Mouse (Mus musculus) heart, adult 2 months (tissue): ENCODE data around the gene Fem1a. TPM values are rescaled to one million over a fixed set of nuclear protein-coding genes. Genes with fewer than 3 reads are reported as not detected.

Experiments used
- DNase-seq, 2 experiments: peaks; one replicate each; pipeline ENCODE4 v3.0.0; 2021
- H3K27ac ChIP-seq: fragments of 200-600 bp; 2 replicates; pipeline ENCODE4 v1.8.1; 2022
- H3K27me3 ChIP-seq: fragments of 200-500 bp; 2 replicates; pipeline ENCODE4 v1.6.1; 2012; ENCODE audit warnings: mild to moderate bottlenecking, low read length, inconsistent platforms, mixed read lengths; ENCODE audit not compliant: control insufficient read depth, insufficient read depth
- H3K36me3 ChIP-seq: fragments of 200-500 bp; 2 replicates; pipeline ENCODE4 v1.6.1; 2012; ENCODE audit warnings: low read length, inconsistent platforms; ENCODE audit not compliant: control insufficient read depth, insufficient read depth
- H3K4me1 ChIP-seq: fragments of 200-500 bp; 2 replicates; pipeline ENCODE4 v1.6.1; 2011; ENCODE audit warnings: low read length; ENCODE audit not compliant: control insufficient read depth, insufficient read depth
- H3K4me3 ChIP-seq: fragments of 200-600 bp; 2 replicates; pipeline ENCODE4 v1.8.1; 2022
- H3K79me2 ChIP-seq: fragments of 200-500 bp; replicated peaks from 2 replicates; pipeline ENCODE4 v1.6.1; 2012; ENCODE audit warnings: mild to moderate bottlenecking, inconsistent platforms, low read length, moderate library complexity, mixed read lengths; ENCODE audit not compliant: control insufficient read depth, insufficient read depth
- H3K9ac ChIP-seq: fragments of 200-500 bp; 2 replicates; pipeline ENCODE4 v1.6.1; 2012; ENCODE audit warnings: low read depth, mild to moderate bottlenecking, control low read depth, inconsistent platforms, low read length, mixed read lengths
- CTCF ChIP-seq: fragments of 200-600 bp; IDR thresholded peaks from 2 replicates; pipeline ENCODE4 v1.8.1; 2022; ENCODE audit warnings: antibody characterized with exemption, mild to moderate bottlenecking, moderate library complexity
- EP300 ChIP-seq: fragments of 200-500 bp; IDR thresholded peaks from 2 replicates; pipeline ENCODE4 v1.6.1; 2011; ENCODE audit warnings: low read depth, low read length, control low read depth; ENCODE audit not compliant: insufficient read depth
- POLR2A ChIP-seq: fragments of 200-500 bp; IDR thresholded peaks from 2 replicates; pipeline ENCODE4 v1.6.1; 2011; ENCODE audit warnings: mild to moderate bottlenecking, low read depth, low read length, control low read depth; ENCODE audit not compliant: insufficient read depth
- WGBS: fragments of 180-500 bp; shearing (Covaris S2); methylation state at CpG from one replicate; pipeline ENCODE4 v1.1.7; 2018; 5-methylcytosine and 5-hydroxymethylcytosine counted together
- intact Hi-C: fragments of 180-260 bp; cut with DNase I; formaldehyde crosslinking; loops from one replicate; pipeline ENCODE4 v1.15.1; 2025
- polyA plus RNA-seq: library from polyadenylated mRNA; depleted of rRNA; stranded (reverse); fragments of >200 nt; gene quantifications from 2 replicates; pipeline ENCODE4 v1.2.3, GENCODE M21; 2012
- total RNA-seq, 2 experiments: library from RNA; stranded (reverse); gene quantifications; 2 replicates each; pipeline ENCODE4 v1.2.3; 2021

The Fem1a gene
- total and polyA plus RNA-seq, 3 experiments = 81.5 to 124 (median 108) TPM

DNA sequence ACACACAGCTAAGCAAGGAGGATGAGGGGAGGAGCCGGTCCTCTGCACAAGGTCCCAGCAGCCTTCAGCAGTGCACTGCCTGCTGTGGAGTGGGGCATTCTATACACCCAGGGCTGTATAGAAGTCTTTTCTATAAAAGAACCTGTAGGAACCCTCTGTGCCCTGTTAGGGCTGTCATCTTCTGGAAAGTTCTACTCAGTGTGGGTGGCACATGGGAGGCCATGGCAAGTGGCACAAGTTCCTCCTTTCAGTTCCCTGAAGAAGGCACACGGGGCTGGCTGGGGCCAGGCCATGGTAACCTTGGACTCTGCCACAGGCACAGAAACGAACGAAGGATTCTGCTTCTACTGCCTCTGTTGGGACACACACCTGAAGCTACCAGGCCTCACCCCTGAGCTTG lies 8.4 kb downstream of the Fem1a start:
- H3K9ac ChIP-seq = no peak overlapping the region
- WGBS = 70% methylated on average over 4 of the region's 4 CpGs
- DNase-seq = peak in 1 of 2 experiments; percentile 39
- H3K36me3 ChIP-seq = peaks cover 5% of the 10 kb centered on the region
- peak overlapping the region; percentile 8; the same call in 1 of the 2 replicates for H3K27ac ChIP-seq
- peaks cover 12% of the 10 kb centered on the region for H3K4me1 ChIP-seq
- peaks cover 2% of the 10 kb centered on the region; the same call in 1 of the 2 replicates for H3K79me2 ChIP-seq
- intact Hi-C loops = no loop called here
- no peak for TF ChIP-seq EP300
- no peak; the same call in 1 of the 2 replicates for TF ChIP-seq POLR2A
- no peak for TF ChIP-seq CTCF
- no peak overlapping the region for H3K4me3 ChIP-seq
- no peaks in the 10 kb centered on the region for H3K27me3 ChIP-seq

DNA sequence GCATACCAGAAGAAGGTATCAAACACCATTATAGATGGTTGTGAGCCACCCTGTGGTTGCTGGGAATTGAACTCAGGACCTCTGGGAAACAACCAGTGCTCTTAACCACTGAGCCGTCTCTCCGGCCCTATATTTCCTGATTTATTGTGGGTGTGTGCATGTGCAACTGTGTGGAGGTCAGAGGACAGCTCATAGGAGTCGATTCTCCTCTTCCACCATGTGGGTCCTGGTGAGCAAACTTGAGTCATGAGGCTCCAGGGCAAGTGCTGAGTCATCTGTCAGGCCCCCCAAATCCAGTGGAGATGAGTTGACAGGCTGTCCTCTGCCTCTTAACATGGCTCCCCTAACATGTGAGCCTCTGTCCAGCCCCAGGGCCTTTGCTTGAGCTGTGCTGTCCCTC lies 9.3 kb downstream of the Fem1a start:
- intact Hi-C loops = no loop called here
- no peak overlapping the region for H3K9ac ChIP-seq
- WGBS = 78% methylated on average over 3 of the region's 3 CpGs

DNA sequence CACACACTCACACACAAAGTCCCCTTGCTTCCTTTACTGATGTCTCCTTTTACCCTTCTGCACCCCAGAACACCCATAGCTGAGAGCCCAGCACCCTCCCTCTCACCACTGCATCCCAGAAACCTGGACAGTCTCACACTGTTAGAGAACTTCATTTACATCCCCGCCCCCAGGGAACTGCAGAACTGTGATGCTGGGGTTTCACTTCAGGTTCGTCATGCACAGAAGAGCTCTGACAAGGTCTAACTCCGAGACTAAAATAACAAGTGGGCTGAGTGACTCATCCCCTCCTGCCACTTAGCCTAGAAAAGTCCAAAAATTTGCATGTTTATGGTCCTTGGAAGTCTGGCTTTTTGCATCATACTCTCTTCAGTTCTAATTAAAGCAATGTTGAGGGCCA lies 9.7 kb downstream of the Fem1a start:
- Histone ChIP-seq H3K9ac (no peak overlapping the region), H3K4me3 (no peak overlapping the region), H3K79me2 (no peaks in the 10 kb centered on the region), H3K36me3 (peaks cover 4% of the 10 kb centered on the region), H3K4me1 (peaks cover 9% of the 10 kb centered on the region), H3K27me3 (no peaks in the 10 kb centered on the region), H3K27ac (peak overlapping the region; percentile 11)
- 27% methylated on average over 3 of the region's 3 CpGs for WGBS
- intact Hi-C loops = no loop called here
- no peak for DNase-seq
- TF ChIP-seq POLR2A = no peak
- TF ChIP-seq EP300 = no peak
- no peak for TF ChIP-seq CTCF

More for the DNA sequence above, 9.3 kb downstream of the Fem1a start:
- DNase-seq = no peak
- Histone ChIP-seq H3K4me3 (no peak overlapping the region), H3K4me1 (peaks cover 9% of the 10 kb centered on the region), H3K36me3 (peaks cover 4% of the 10 kb centered on the region), H3K27me3 (no peaks in the 10 kb centered on the region), H3K79me2 (no peaks in the 10 kb centered on the region), H3K27ac (no peak overlapping the region)
- TF ChIP-seq EP300 (no peak), POLR2A (0 out of 2 replicates have a peak, but pooled peaks have one; percentile 28), CTCF (no peak)

DNA sequence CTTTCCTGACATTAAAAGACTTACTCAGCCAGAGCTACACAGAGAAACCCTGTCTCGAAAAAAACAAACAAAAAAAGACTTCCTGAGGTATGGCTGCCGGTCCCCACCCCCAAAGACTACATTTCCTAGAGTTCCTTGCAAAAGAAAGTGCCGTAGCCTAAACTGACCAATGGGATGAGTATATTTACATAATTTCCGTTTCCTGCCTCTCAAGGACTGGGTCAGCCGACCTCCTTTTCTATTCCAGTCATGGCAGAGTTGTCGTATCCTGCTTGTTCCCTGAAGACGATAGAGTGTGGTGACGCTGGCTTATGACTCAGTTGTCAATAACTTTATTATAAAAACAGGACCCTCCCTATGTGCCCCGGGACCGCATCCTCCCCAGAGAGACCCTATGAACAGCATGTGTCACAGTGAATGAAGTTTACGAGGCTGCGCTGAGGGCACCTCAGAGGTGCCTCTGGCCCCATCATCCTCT lies 12.6 kb downstream of the Fem1a start:
- intact Hi-C loops = no loop called here
- Histone ChIP-seq H3K27ac (peak overlapping the region; percentile 95), H3K79me2 (no peaks in the 10 kb centered on the region; the same call in 1 of the 2 replicates), H3K4me1 (peaks cover 11% of the 10 kb centered on the region), H3K9ac (peak overlapping the region; percentile 62), H3K27me3 (no peaks in the 10 kb centered on the region), H3K4me3 (peak overlapping the region; percentile 59), H3K36me3 (no peaks in the 10 kb centered on the region)
- peak; percentile 56 to 75 for DNase-seq
- no peak for TF ChIP-seq CTCF
- peak; percentile 94 for TF ChIP-seq POLR2A
- TF ChIP-seq EP300 = 0 out of 2 replicates have a peak, but pooled peaks have one; percentile 62
- 12% methylated on average over 12 of the region's 12 CpGs for WGBS

DNA sequence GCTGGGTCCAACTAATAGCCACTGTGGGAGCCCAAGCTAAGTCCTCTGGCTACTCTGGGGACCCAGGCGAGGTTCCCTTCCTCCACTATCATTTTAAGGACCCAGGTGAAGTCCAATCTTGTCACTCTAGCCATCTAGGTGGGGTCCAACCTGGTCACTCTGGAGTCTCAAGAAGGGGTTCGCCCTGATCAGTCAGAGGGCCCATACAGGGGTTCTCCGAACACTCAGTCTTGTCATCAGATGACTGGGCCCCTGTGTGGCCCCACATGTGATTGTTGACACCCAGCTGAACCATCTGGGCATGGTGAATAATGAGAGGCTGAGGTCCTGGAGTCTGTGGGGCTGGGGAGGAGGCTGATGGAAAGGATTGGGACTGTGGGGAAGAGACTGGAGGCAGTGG lies 13.1 kb downstream of the Fem1a start:
- Histone ChIP-seq H3K9ac (peak overlapping the region; percentile 50; the same call in 1 of the 2 replicates), H3K4me3 (peak overlapping the region; percentile 59), H3K4me1 (peaks cover 13% of the 10 kb centered on the region), H3K79me2 (no peaks in the 10 kb centered on the region; the same call in 1 of the 2 replicates), H3K27me3 (no peaks in the 10 kb centered on the region), H3K27ac (peak overlapping the region; percentile 95), H3K36me3 (no peaks in the 10 kb centered on the region)
- intact Hi-C loops = no loop called here
- TF ChIP-seq CTCF (no peak), EP300 (no peak), POLR2A (0 out of 2 replicates have a peak, but pooled peaks have one; percentile 3)
- 82% methylated on average over 3 of the region's 3 CpGs for WGBS
- DNase-seq = no peak

DNA sequence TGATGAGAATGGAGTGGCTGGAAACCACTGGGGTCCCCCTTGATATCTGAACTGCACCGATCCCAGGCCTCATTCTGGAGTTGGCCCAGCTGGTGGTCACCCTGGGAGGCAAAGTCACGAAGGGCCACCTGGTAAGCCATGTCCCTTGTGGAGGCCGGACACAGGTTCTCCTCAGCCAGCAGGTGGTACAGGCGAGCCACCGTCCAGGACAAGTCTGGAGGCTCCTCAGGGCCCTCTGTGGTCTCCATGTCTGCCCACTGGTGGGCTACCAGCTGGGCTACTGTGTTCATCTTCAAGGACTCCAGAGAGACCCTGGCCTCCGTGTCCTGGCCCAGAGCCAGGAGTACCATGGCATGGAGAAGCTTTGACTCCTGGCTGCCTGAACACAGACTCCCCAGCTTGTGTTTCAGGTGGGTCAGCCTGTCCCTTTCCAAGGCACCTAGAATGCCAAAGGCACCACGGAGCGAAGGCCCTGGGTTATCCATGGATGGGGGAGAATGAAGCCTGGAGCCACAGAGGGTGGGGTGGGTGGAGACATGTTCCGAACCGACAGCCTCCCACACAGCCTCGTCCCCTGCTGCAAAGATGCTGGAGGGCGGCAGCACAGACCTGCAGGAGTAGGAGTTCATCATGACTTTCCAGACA lies 15.1 kb downstream of the Fem1a start:
- Histone ChIP-seq H3K27ac (no peak overlapping the region), H3K4me3 (no peak overlapping the region), H3K4me1 (peaks cover 13% of the 10 kb centered on the region), H3K27me3 (no peaks in the 10 kb centered on the region), H3K36me3 (no peaks in the 10 kb centered on the region), H3K9ac (no peak overlapping the region), H3K79me2 (no peaks in the 10 kb centered on the region; the same call in 1 of the 2 replicates)
- WGBS = 73% methylated on average over 12 of the region's 12 CpGs
- TF ChIP-seq CTCF (0 out of 2 replicates have a peak, but pooled peaks have one; percentile 6), EP300 (no peak)
- intact Hi-C loops = no loop called here
- peak in 1 of 2 experiments; percentile 31 for DNase-seq
